Mouse (Mus musculus) MEL (cell line): ENCODE measurements around the gene Gm42715. TPM values are rescaled to one million over a fixed set of nuclear protein-coding genes. Genes with fewer than 3 reads are reported as not detected.
A peak's percentile ranks its signal among the peaks of the same experiment; 100 is the strongest.

Experiments used
- DNase-seq: peaks from one replicate; pipeline ENCODE4 v3.0.0; 2011; ENCODE audit warnings: low read depth, low spot score
- H3K27ac ChIP-seq: 2 replicates; pipeline ENCODE4 v1.5.1; 2012; ENCODE audit warnings: low read depth, mild to moderate bottlenecking, control low read depth, low read length, moderate library complexity; ENCODE audit not compliant: control insufficient read depth
- H3K27me3 ChIP-seq, 2 experiments: fragments of 150-350 bp in 1 of 2; sonication (generic) in 1 of 2; 2 replicates each; pipeline ENCODE4 v1.6.1; 2012; ENCODE audit warnings: low read length in 2 of 2, mild to moderate bottlenecking in 2 of 2, improper control_type of control experiment in 1 of 2, moderate library complexity in 1 of 2; ENCODE audit not compliant: insufficient read depth in 2 of 2, control insufficient read depth in 1 of 2
- H3K36me3 ChIP-seq, 2 experiments: 2 replicates each; pipeline ENCODE4 v1.6.1; 2012 to 2014; ENCODE audit warnings: low read length in 2 of 2, improper control_type of control experiment in 1 of 2, inconsistent platforms in 1 of 2, mild to moderate bottlenecking in 1 of 2; ENCODE audit not compliant: insufficient read depth in 2 of 2, control insufficient read depth in 1 of 2
- H3K4me1 ChIP-seq, 2 experiments: fragments of 150-350 bp in 1 of 2; sonication (generic) in 1 of 2; 2 replicates each; pipeline ENCODE4 v1.6.1; 2012; ENCODE audit warnings: low read length in 2 of 2, improper control_type of control experiment in 1 of 2, mild to moderate bottlenecking in 1 of 2; ENCODE audit not compliant: insufficient read depth in 2 of 2, control insufficient read depth in 1 of 2
- H3K4me3 ChIP-seq, 2 experiments: fragments of 150-350 bp in 1 of 2; sonication (generic) in 1 of 2; 2 replicates each; pipeline ENCODE4 v1.5.1; 2012; ENCODE audit warnings: low read depth in 2 of 2, low read length in 2 of 2, mild to moderate bottlenecking in 2 of 2, moderate library complexity in 2 of 2, control low read depth in 1 of 2, improper control_type of control experiment in 1 of 2; ENCODE audit not compliant: control insufficient read depth in 1 of 2, insufficient read depth in 1 of 2
- H3K79me2 ChIP-seq: 2 replicates; pipeline ENCODE4 v1.6.1; 2012; ENCODE audit warnings: mild to moderate bottlenecking, low read length, moderate library complexity; ENCODE audit not compliant: control insufficient read depth, poor library complexity, insufficient read depth
- H3K9ac ChIP-seq: 2 replicates; pipeline ENCODE4 v1.6.1; 2012; ENCODE audit warnings: low read depth, mild to moderate bottlenecking, control low read depth, low read length, moderate library complexity; ENCODE audit not compliant: control insufficient read depth, poor library complexity, severe bottlenecking
- H3K9me3 ChIP-seq: fragments of 150-350 bp; sonication (generic); replicated peaks from 2 replicates; pipeline ENCODE4 v1.6.1; 2012; ENCODE audit warnings: mild to moderate bottlenecking, low read length, improper control_type of control experiment, moderate library complexity; ENCODE audit not compliant: insufficient read depth
- BHLHE40 ChIP-seq: IDR thresholded peaks from 2 replicates; pipeline ENCODE4 v1.6.1; 2012; ENCODE audit warnings: low read depth, mild to moderate bottlenecking, inconsistent platforms, low read length, improper control_type of control experiment, borderline replicate concordance
- CHD2 ChIP-seq: IDR thresholded peaks from 2 replicates; pipeline ENCODE4 v1.6.1; 2011; ENCODE audit warnings: low read length, improper control_type of control experiment
- CTCF ChIP-seq, 3 experiments: IDR thresholded peaks in 2 of 3; conservative IDR thresholded peaks in 1 of 3; 2 replicates each; pipeline ENCODE4 v1.5.1; 2011 to 2012; ENCODE audit warnings: low read length in 3 of 3, low read depth in 2 of 3, mild to moderate bottlenecking in 2 of 3, improper control_type of control experiment in 1 of 3, inconsistent platforms in 1 of 3, mixed read lengths in 1 of 3, moderate library complexity in 1 of 3; ENCODE audit not compliant: control insufficient read depth in 1 of 3, insufficient read depth in 1 of 3, poor library complexity in 1 of 3, severe bottlenecking in 1 of 3
- E2F4 ChIP-seq: IDR thresholded peaks from 2 replicates; pipeline ENCODE4 v1.6.1; 2011; ENCODE audit warnings: low read depth, low read length, improper control_type of control experiment, borderline replicate concordance
- ETS1 ChIP-seq: IDR thresholded peaks from 2 replicates; pipeline ENCODE4 v1.6.1; 2012; ENCODE audit warnings: low read depth, mild to moderate bottlenecking, inconsistent platforms, low read length, improper control_type of control experiment, moderate library complexity
- GABPA ChIP-seq: IDR thresholded peaks from 2 replicates; pipeline ENCODE4 v1.6.1; 2012; ENCODE audit warnings: low read depth, mild to moderate bottlenecking, inconsistent platforms, low read length, improper control_type of control experiment, moderate library complexity
- GATA1 ChIP-seq: IDR thresholded peaks from 2 replicates; pipeline ENCODE4 v1.6.1; 2011; ENCODE audit warnings: low read depth, low read length, improper control_type of control experiment
- JUND ChIP-seq: IDR thresholded peaks from 2 replicates; pipeline ENCODE4 v1.6.1; 2011; ENCODE audit warnings: low read depth, mild to moderate bottlenecking, improper control_type of control experiment, low read length
- KAT2A ChIP-seq: conservative IDR thresholded peaks from 2 replicates; pipeline ENCODE4 v1.6.1; 2012; ENCODE audit warnings: low read depth, low read length, improper control_type of control experiment, inconsistent platforms
- MAFK ChIP-seq: IDR thresholded peaks from 2 replicates; pipeline ENCODE4 v1.6.1; 2011; ENCODE audit warnings: low read depth, mild to moderate bottlenecking, low read length, improper control_type of control experiment, borderline replicate concordance
- MXI1 ChIP-seq: IDR thresholded peaks from 2 replicates; pipeline ENCODE4 v1.6.1; 2011; ENCODE audit warnings: mild to moderate bottlenecking, low read depth, low read length, improper control_type of control experiment
- MYC ChIP-seq: IDR thresholded peaks from 2 replicates; pipeline ENCODE4 v1.6.1; 2011; ENCODE audit warnings: low read depth, mild to moderate bottlenecking, low read length, improper control_type of control experiment, moderate library complexity
- NRF1 ChIP-seq: IDR thresholded peaks from 2 replicates; pipeline ENCODE4 v1.6.1; 2014; ENCODE audit warnings: low read depth, mild to moderate bottlenecking, inconsistent platforms, low read length, improper control_type of control experiment, moderate library complexity; ENCODE audit not compliant: poor library complexity, insufficient read depth, severe bottlenecking
- RCOR1 ChIP-seq: IDR thresholded peaks from 2 replicates; pipeline ENCODE4 v1.6.1; 2012; ENCODE audit warnings: low read depth, mild to moderate bottlenecking, inconsistent platforms, low read length, improper control_type of control experiment
- SIN3A ChIP-seq: IDR thresholded peaks from 2 replicates; pipeline ENCODE4 v1.6.1; 2012; ENCODE audit warnings: low read length, improper control_type of control experiment, inconsistent platforms
- SMC3 ChIP-seq: IDR thresholded peaks from 2 replicates; pipeline ENCODE4 v1.6.1; 2011; ENCODE audit warnings: low read depth, low read length, improper control_type of control experiment
- TCF12 ChIP-seq: IDR thresholded peaks from 2 replicates; pipeline ENCODE4 v1.6.1; 2014; ENCODE audit warnings: low read depth, mild to moderate bottlenecking, inconsistent platforms, low read length, improper control_type of control experiment, moderate library complexity
- ZKSCAN1 ChIP-seq: IDR thresholded peaks from 2 replicates; pipeline ENCODE4 v1.6.1; 2012; ENCODE audit warnings: low read depth, mild to moderate bottlenecking, inconsistent platforms, low read length, improper control_type of control experiment, moderate library complexity
- ZNF384 ChIP-seq: IDR thresholded peaks from 2 replicates; pipeline ENCODE4 v1.6.1; 2012; ENCODE audit warnings: low read depth, mild to moderate bottlenecking, inconsistent platforms, low read length, improper control_type of control experiment
- polyA plus RNA-seq, 2 experiments: library from polyadenylated mRNA; stranded (reverse) in 1 of 2; unstranded in 1 of 2; fragments of >175 nt in 1 of 2; fragments of >200 nt in 1 of 2; gene quantifications; 2 replicates each; pipeline versions ENCODE4 v1.2.1 to v1.2.4; 2012; ENCODE audit warnings: low replicate concordance in 2 of 2, low read depth in 1 of 2; ENCODE audit not compliant: insufficient read length in 2 of 2, insufficient read depth in 1 of 2, missing spikeins in 1 of 2
- total RNA-seq: library from RNA; depleted of rRNA; stranded (reverse); fragments of 300-350 nt; gene quantifications from 2 replicates; pipeline ENCODE4 v1.2.3, GENCODE M21; 2012

Gene Gm42715
- total and polyA plus RNA-seq, 3 experiments = 9.0 to 25.4 TPM; not detected in 1

- TF ChIP-seq E2F4 (no peak), GATA1 (no peak), GABPA (no peak), JUND (no peak), ETS1 (no peak), TCF12 (peak; percentile 38; the same call in 1 of the 2 replicates), MYC (peak; percentile 94), MXI1 (peak; percentile 89), KAT2A (peak; percentile 59), MAFK (no peak), ZNF384 (no peak), CHD2 (peak; percentile 71), SMC3 (no peak), BHLHE40 (no peak), SIN3A (peak; percentile 96), CTCF (IDR thresholded peaks at IDR 0.05 in 2 of 3, conservative IDR thresholded peaks at IDR 0.05 in 1 of 3; ENCODE audit: control insufficient read depth in 1 of 3, insufficient read depth in 1 of 3, low read depth in 2 of 3, low read length in 3 of 3, poor library complexity in 1 of 3, severe bottlenecking in 1 of 3) (no peak), RCOR1 (peak; percentile 41; the same call in 1 of the 2 replicates)
Observed at GRCm38 (mm10) chr7:127572895-127573471, 53.6 kb downstream of the Gm42715 start, which contains the start of gene Phkg2 (continued).

- peak overlapping the region; percentile 80 for H3K9ac ChIP-seq
- TF ChIP-seq GABPA (no peak), ZKSCAN1 (no peak), NRF1 (peak; percentile 48), JUND (no peak)
- no peaks in the 10 kb centered on the region for H3K9me3 ChIP-seq
- peaks cover 0 to 10% of the 10 kb centered on the region in 2 experiments; a peak in 2 of 4 replicates for H3K4me1 ChIP-seq
- DNase-seq = no peak
- H3K36me3 ChIP-seq = peaks cover 0 to 11% of the 10 kb centered on the region in 2 experiments; a peak in 2 of 4 replicates
- H3K79me2 ChIP-seq = peaks cover 16% of the 10 kb centered on the region
- H3K4me3 ChIP-seq = peak overlapping the region; percentile 86 to 90
- H3K27me3 ChIP-seq = no peaks in the 10 kb centered on the region
- H3K27ac ChIP-seq = 0 out of 2 replicates have a peak overlapping the region, but pooled peaks have one; percentile 13
Observed at GRCm38 (mm10) chr7:127573503-127574008, 54.2 kb downstream of the Gm42715 start.
